In genomic region chr2:125122288-125122623, GRCm38 (mm10) we compare ENCODE assay signal across 8 mouse cellular contexts. TPM values are rescaled to one million over a fixed set of nuclear protein-coding genes. Genes with fewer than 3 reads are reported as not detected.
DNase-seq lines count a peak whose midpoint lies in the region; ATAC-seq and TF ChIP-seq lines count a peak whose summit lies in the region.

No protein-coding gene starts in this region.

- DNase-seq in kidney, adult 2 months: no peak
- no peak for DNase-seq in kidney, adult 8-10 months
- no peak for DNase-seq in natural killer cell, adult 2 months (ENCODE audit: low spot score in 2 of 2)
- no peak for DNase-seq in ovary, postnatal 36 days (ENCODE audit: low spot score)
- no peak for DNase-seq in urinary bladder, adult 2 months (ENCODE audit: low spot score)

- TF ChIP-seq POLR2A in kidney, adult 2 months (IDR thresholded peaks at IDR 0.05; ENCODE audit: low read depth, low read length): no peak
- no peak for TF ChIP-seq POLR2A in bone marrow macrophage, adult 2 months (IDR thresholded peaks at IDR 0.05; ENCODE audit: borderline replicate concordance, low read depth, low read length)

- H3K9ac ChIP-seq in hindbrain, embryonic 16.5 days (ENCODE audit: low read depth, low read length): peak overlapping the region; percentile 89
- peak overlapping the region; percentile 99 for H3K9ac ChIP-seq in midbrain, embryonic 15.5 days

- peaks cover 3% of the 10 kb centered on the region; the same call in 1 of the 2 replicates for H3K4me1 ChIP-seq in kidney, adult 2 months (ENCODE audit: control insufficient read depth, insufficient read depth, low read length)
- peaks cover 15% of the 10 kb centered on the region for H3K4me1 ChIP-seq in bone marrow macrophage, adult 2 months (ENCODE audit: control insufficient read depth, insufficient read depth, low read length)
- H3K4me1 ChIP-seq in hindbrain, embryonic 16.5 days (ENCODE audit: control insufficient read depth, insufficient read depth, low read depth, low read length): peaks cover 20% of the 10 kb centered on the region
- peaks cover 28% of the 10 kb centered on the region for H3K4me1 ChIP-seq in midbrain, embryonic 15.5 days

- H3K4me2 ChIP-seq in hindbrain, embryonic 16.5 days (ENCODE audit: low read length): peak overlapping the region; percentile 73
- H3K4me2 ChIP-seq in midbrain, embryonic 15.5 days: peak overlapping the region; percentile 68

- no peaks in the 10 kb centered on the region for H3K9me3 ChIP-seq in hindbrain, embryonic 16.5 days (ENCODE audit: control insufficient read depth, low read length)
- no peaks in the 10 kb centered on the region for H3K9me3 ChIP-seq in midbrain, embryonic 15.5 days

- no peaks in the 10 kb centered on the region for H3K27me3 ChIP-seq in kidney, adult 2 months (replicated peaks; ENCODE audit: control insufficient read depth, insufficient read depth, low read length)
- H3K27me3 ChIP-seq in hindbrain, embryonic 16.5 days (replicated peaks; ENCODE audit: control insufficient read depth, insufficient read depth, low read length): no peaks in the 10 kb centered on the region
- no peaks in the 10 kb centered on the region for H3K27me3 ChIP-seq in midbrain, embryonic 15.5 days (replicated peaks)

- 52% methylated on average over 4 of the region's 4 CpGs for WGBS in kidney, adult 2 months
- 5% methylated on average over 4 of the region's 4 CpGs for WGBS in hindbrain, embryonic 16.5 days
- under 1% methylated on average over 4 of the region's 4 CpGs for WGBS in midbrain, embryonic 15.5 days

- H3K27ac ChIP-seq in kidney, adult 2 months (ENCODE audit: insufficient read depth, low read depth, low read length): peak overlapping the region; percentile 35; the same call in 1 of the 2 replicates
- peak overlapping the region; percentile 76 for H3K27ac ChIP-seq in bone marrow macrophage, adult 2 months (ENCODE audit: insufficient read depth, low read depth, low read length)
- H3K27ac ChIP-seq in hindbrain, embryonic 16.5 days (ENCODE audit: low read depth, low read length): peak overlapping the region; percentile 95
- H3K27ac ChIP-seq in midbrain, embryonic 15.5 days: peak overlapping the region; percentile 98

- TF ChIP-seq CTCF in kidney, adult 2 months (conservative IDR thresholded peaks at IDR 0.05; ENCODE audit: insufficient read depth, insufficient read length, low read depth, low read length): no peak
- no peak for TF ChIP-seq CTCF in bone marrow macrophage, adult 2 months (IDR thresholded peaks at IDR 0.05; ENCODE audit: low read depth, low read length)

- peak overlapping the region; percentile 88; the same call in 1 of the 2 replicates for H3K4me3 ChIP-seq in kidney, adult 2 months (ENCODE audit: insufficient read depth, low read depth, low read length)
- peak overlapping the region; percentile 78 for H3K4me3 ChIP-seq in bone marrow macrophage, adult 2 months (ENCODE audit: insufficient read depth, low read length)
- H3K4me3 ChIP-seq in hindbrain, embryonic 16.5 days (ENCODE audit: low read length): peak overlapping the region; percentile 70
- peak overlapping the region; percentile 84 for H3K4me3 ChIP-seq in midbrain, embryonic 15.5 days

- H3K36me3 ChIP-seq in kidney, adult 2 months (ENCODE audit: control insufficient read depth, insufficient read depth, low read length): no peaks in the 10 kb centered on the region
- no peaks in the 10 kb centered on the region for H3K36me3 ChIP-seq in hindbrain, embryonic 16.5 days (ENCODE audit: control insufficient read depth, insufficient read depth, low read length)
- no peaks in the 10 kb centered on the region for H3K36me3 ChIP-seq in midbrain, embryonic 15.5 days (replicated peaks)

- ATAC-seq in hindbrain, embryonic 16.5 days: peak; percentile 10; the same call in 1 of the 2 replicates
- peak; percentile 49 for ATAC-seq in midbrain, embryonic 15.5 days (replicated peaks)

RNA-seq across cellular contexts. Expression of gene Myef2, which starts 1.2 kb away (rescaled TPM):
- polyA plus RNA-seq in kidney, adult 2 months (2012; rRNA removed): 3.4 and 3.9 TPM in 2 replicates
- 31.4 and 33.4 TPM in 2 replicates for polyA plus RNA-seq in bone marrow macrophage, adult 2 months (2012; ENCODE audit: insufficient read depth, insufficient read length, missing spikeins)
- polyA plus RNA-seq in hindbrain, embryonic 16.5 days (2015; fragmentation: Nextera tagmentation; extraction: Ambion mirVana): 164 and 178 TPM in 2 replicates
- 184 and 201 TPM in 2 replicates for polyA plus RNA-seq in midbrain, embryonic 15.5 days (2015; fragmentation: Nextera tagmentation; extraction: Ambion mirVana)
- polyA plus RNA-seq in urinary bladder, adult 2 months (2012; rRNA removed): 19.6 and 19.9 TPM in 2 replicates

RNA-seq across cellular contexts. Expression of gene Ctxn2, which starts 14.2 kb away (rescaled TPM):
- 0.13 TPM in 1 of 2 replicates, not detected in the other for polyA plus RNA-seq in kidney, adult 2 months (2012; rRNA removed)
- not detected in 2 replicates for polyA plus RNA-seq in bone marrow macrophage, adult 2 months (2012; ENCODE audit: insufficient read depth, insufficient read length, missing spikeins)
- 23.4 and 27.4 TPM in 2 replicates for polyA plus RNA-seq in hindbrain, embryonic 16.5 days (2015; fragmentation: Nextera tagmentation; extraction: Ambion mirVana)
- 18.9 and 19.3 TPM in 2 replicates for polyA plus RNA-seq in midbrain, embryonic 15.5 days (2015; fragmentation: Nextera tagmentation; extraction: Ambion mirVana)
- polyA plus RNA-seq in urinary bladder, adult 2 months (2012; rRNA removed): not detected in 2 replicates

RNA-seq across cellular contexts. Expression of gene Slc12a1, which starts 30.0 kb away (rescaled TPM):
- polyA plus RNA-seq in kidney, adult 2 months (2012; rRNA removed): 182 and 217 TPM in 2 replicates
- polyA plus RNA-seq in bone marrow macrophage, adult 2 months (2012; ENCODE audit: insufficient read depth, insufficient read length, missing spikeins): not detected in 2 replicates
- polyA plus RNA-seq in hindbrain, embryonic 16.5 days (2015; fragmentation: Nextera tagmentation; extraction: Ambion mirVana): 0.04 TPM in 2 replicates
- polyA plus RNA-seq in midbrain, embryonic 15.5 days (2015; fragmentation: Nextera tagmentation; extraction: Ambion mirVana): not detected in 2 replicates
- polyA plus RNA-seq in urinary bladder, adult 2 months (2012; rRNA removed): not detected in 2 replicates

RNA-seq across cellular contexts. Expression of gene Slc24a5, which starts 54.3 kb away (rescaled TPM):
- 0.29 and 0.33 TPM in 2 replicates for polyA plus RNA-seq in kidney, adult 2 months (2012; rRNA removed)
- polyA plus RNA-seq in bone marrow macrophage, adult 2 months (2012; ENCODE audit: insufficient read depth, insufficient read length, missing spikeins): 2.0 and 2.3 TPM in 2 replicates
- 4.3 and 4.5 TPM in 2 replicates for polyA plus RNA-seq in hindbrain, embryonic 16.5 days (2015; fragmentation: Nextera tagmentation; extraction: Ambion mirVana)
- 4.0 and 4.8 TPM in 2 replicates for polyA plus RNA-seq in midbrain, embryonic 15.5 days (2015; fragmentation: Nextera tagmentation; extraction: Ambion mirVana)
- 0.15 and 0.16 TPM in 2 replicates for polyA plus RNA-seq in urinary bladder, adult 2 months (2012; rRNA removed)

Comparison
In these comparisons a context has a peak if more than half of its experiments do, and no peak if none do; other contexts are left out.
1. H3K27ac ChIP-seq: peak in every context shown above with its lines; median percentile 98 in midbrain, embryonic 15.5 days; 95 in hindbrain, embryonic 16.5 days; 76 in bone marrow macrophage, adult 2 months; 35 in kidney, adult 2 months.
2. RNA of gene Ctxn2, which starts 14.2 kb away (polyA plus RNA-seq): 23.4 to 27.4 TPM in hindbrain, embryonic 16.5 days and 18.9 to 19.3 TPM in midbrain, embryonic 15.5 days; not detected in bone marrow macrophage, adult 2 months, 0.13 TPM in kidney, adult 2 months and not detected in urinary bladder, adult 2 months; every median in the first group is over 10 times any median in the second.
3. RNA of gene Slc12a1, which starts 30.0 kb away (polyA plus RNA-seq): 182 to 217 TPM in kidney, adult 2 months; 0.04 TPM in hindbrain, embryonic 16.5 days, not detected in bone marrow macrophage, adult 2 months, not detected in midbrain, embryonic 15.5 days and not detected in urinary bladder, adult 2 months; every median in the first group is over 100 times any median in the second.
4. Peak in every context shown above with its lines, with median percentiles within 50 percentile points of each other: H3K4me3 ChIP-seq.